Mouse (Mus musculus): ENCODE measurements around the gene Nemp1.

Gene Nemp1

GRCm38 (mm10) chr10:127712736-127713135, 46.0 kb downstream of the Nemp1 start:
- in situ Hi-C loops (cut with MseI, MboI): no loop called here

GRCm38 (mm10) chr10:127721671-127722418, 55.1 kb downstream of the Nemp1 start:
- in situ Hi-C loops (cut with MseI, MboI): no loop called here

GRCm38 (mm10) chr10:127724178-127724577, 57.5 kb downstream of the Nemp1 start, which contains the start of gene Tac2:
Gene Tac2, plus strand, starts transcription at chr10:127724478.
- in situ Hi-C loops (cut with MseI, MboI): no loop called here

- in situ Hi-C loops (cut with MseI, MboI): loop anchor here in 1 of 2 experiments (5.0 kb wide), 1 partner anchor 33 kb away; no protein-coding TSS in a partner anchor
Measured at GRCm38 (mm10) chr10:127725136-127725535, 58.4 kb downstream of the Nemp1 start.

- in situ Hi-C loops (cut with MseI, MboI): loop anchor here in 1 of 2 experiments (5.0 kb wide), 1 partner anchor 36 kb away; no protein-coding TSS in a partner anchor
Measured at GRCm38 (mm10) chr10:127728437-127728836, 61.7 kb downstream of the Nemp1 start.

GRCm38 (mm10) chr10:127730285-127730932, 63.7 kb downstream of the Nemp1 start:
- in situ Hi-C loops (cut with MseI, MboI): loop anchor here in 1 of 2 experiments (5.0 kb wide), 2 partner anchors 33 to 88 kb away; partner anchors contain the start of gene Stat6

- in situ Hi-C loops (cut with MseI, MboI): loop anchor here in 1 of 2 experiments (5.0 kb wide), 2 partner anchors 34 to 89 kb away; partner anchors contain the start of gene Stat6
Measured at GRCm38 (mm10) chr10:127730933-127731310, 64.2 kb downstream of the Nemp1 start.

GRCm38 (mm10) chr10:127731397-127731796, 64.7 kb downstream of the Nemp1 start:
- in situ Hi-C loops (cut with MseI, MboI): loop anchor here in 1 of 2 experiments (5.0 kb wide), 2 partner anchors 34 to 89 kb away; partner anchors contain the start of gene Stat6

- in situ Hi-C loops (cut with MseI, MboI): loop anchor here in 1 of 2 experiments (5.0 kb wide), 2 partner anchors 37 to 92 kb away; partner anchors contain the start of gene Stat6
Measured at GRCm38 (mm10) chr10:127734434-127734833, 67.7 kb downstream of the Nemp1 start.

GRCm38 (mm10) chr10:127736266-127736665, 69.6 kb downstream of the Nemp1 start:
- in situ Hi-C loops (cut with MseI, MboI): loop anchor here in 1 of 2 experiments (5.0 kb wide), 1 partner anchor 201 kb away; no protein-coding TSS in a partner anchor

- in situ Hi-C loops (cut with MseI, MboI): loop anchor here in 1 of 2 experiments (5.0 kb wide), 1 partner anchor 200 kb away; no protein-coding TSS in a partner anchor
Measured at GRCm38 (mm10) chr10:127736916-127737315, 70.2 kb downstream of the Nemp1 start.

- in situ Hi-C loops (cut with MseI, MboI): loop anchor here in 1 of 2 experiments (5.0 kb wide), 1 partner anchor 200 kb away; no protein-coding TSS in a partner anchor
Measured at GRCm38 (mm10) chr10:127737552-127737951, 70.9 kb downstream of the Nemp1 start.

GRCm38 (mm10) chr10:127738151-127738882, 71.6 kb downstream of the Nemp1 start:
- in situ Hi-C loops (cut with MseI, MboI): loop anchor here in 1 of 2 experiments (5.0 kb wide), 1 partner anchor 199 kb away; no protein-coding TSS in a partner anchor

- in situ Hi-C loops (cut with MseI, MboI): loop anchor here in 1 of 2 experiments (5.0 kb wide), 1 partner anchor 198 kb away; no protein-coding TSS in a partner anchor
Measured at GRCm38 (mm10) chr10:127739083-127739660, 72.5 kb downstream of the Nemp1 start, which contains the start of gene Zbtb39. Gene Zbtb39, plus strand, starts transcription at chr10:127739538.

GRCm38 (mm10) chr10:127739661-127740161, 73.0 kb downstream of the Nemp1 start:
- in situ Hi-C loops (cut with MseI, MboI): loop anchor here in 1 of 2 experiments (5.0 kb wide), 1 partner anchor 198 kb away; no protein-coding TSS in a partner anchor

- in situ Hi-C loops (cut with MseI, MboI): loop anchor here in 1 of 2 experiments (5.0 kb wide), 1 partner anchor 193 kb away; no protein-coding TSS in a partner anchor
Measured at GRCm38 (mm10) chr10:127744661-127745060, 78.0 kb downstream of the Nemp1 start.

GRCm38 (mm10) chr10:127745886-127746285, 79.2 kb downstream of the Nemp1 start:
- in situ Hi-C loops (cut with MseI, MboI): loop anchor here in 1 of 2 experiments (5.0 kb wide), 1 partner anchor 191 kb away; no protein-coding TSS in a partner anchor

- in situ Hi-C loops (cut with MseI, MboI): loop anchor here in 1 of 2 experiments (5.0 kb wide), 1 partner anchor 190 kb away; no protein-coding TSS in a partner anchor
Measured at GRCm38 (mm10) chr10:127747254-127747653, 80.6 kb downstream of the Nemp1 start.

GRCm38 (mm10) chr10:127748847-127749612, 82.3 kb downstream of the Nemp1 start:
- in situ Hi-C loops (cut with MseI, MboI): loop anchor here in 1 of 2 experiments (5.0 kb wide), 1 partner anchor 188 kb away; no protein-coding TSS in a partner anchor

Measured in mouse trophoblast stem cell (cell line).